Mouse (Mus musculus) hindbrain, embryonic 13.5 days (tissue): ENCODE data around the gene Ghitm. TPM values are rescaled to one million over a fixed set of nuclear protein-coding genes. Genes with fewer than 3 reads are reported as not detected.
A peak's percentile ranks its signal among the peaks of the same experiment; 100 is the strongest.
"Not testable (repeated sequence)": the region's sequence is repeated elsewhere in the genome, so short reads cannot be mapped to it uniquely, and the experiment has no call there.

ENCODE experiments used
- ATAC-seq: fragments of 200-750 bp; cut with Nextera tagmentation; 2 replicates; pipeline ENCODE4 v1.8.0; 2017; ENCODE audit warnings: moderate TSS enrichment; ENCODE audit not compliant: low FRiP score
- H3K27ac ChIP-seq: fragments of 300-500 bp; sonication (generic); 2 replicates; pipeline ENCODE4 v1.5.1; 2015; ENCODE audit warnings: inconsistent platforms, mild to moderate bottlenecking, moderate library complexity
- H3K27me3 ChIP-seq: fragments of 300-500 bp; sonication (generic); 2 replicates; pipeline ENCODE4 v1.6.1; 2015; ENCODE audit warnings: mild to moderate bottlenecking, inconsistent platforms
- H3K36me3 ChIP-seq: fragments of 300-500 bp; sonication (generic); 2 replicates; pipeline ENCODE4 v1.6.1; 2015; ENCODE audit warnings: mild to moderate bottlenecking, inconsistent platforms
- H3K4me1 ChIP-seq: fragments of 300-500 bp; sonication (generic); replicated peaks from 2 replicates; pipeline ENCODE4 v1.6.1; 2015; ENCODE audit warnings: inconsistent platforms
- H3K4me2 ChIP-seq: fragments of 300-500 bp; sonication (generic); 2 replicates; pipeline ENCODE4 v1.6.1; 2015; ENCODE audit warnings: inconsistent platforms, mild to moderate bottlenecking, moderate library complexity
- H3K4me3 ChIP-seq: fragments of 300-500 bp; sonication (generic); 2 replicates; pipeline ENCODE4 v1.5.1; 2015; ENCODE audit warnings: mild to moderate bottlenecking, inconsistent platforms
- H3K9ac ChIP-seq: fragments of 300-500 bp; sonication (generic); 2 replicates; pipeline ENCODE4 v1.6.1; 2015; ENCODE audit warnings: mild to moderate bottlenecking, inconsistent platforms
- H3K9me3 ChIP-seq: fragments of 300-500 bp; sonication (generic); 2 replicates; pipeline ENCODE4 v1.6.1; 2016; ENCODE audit warnings: inconsistent platforms
- WGBS: fragments of 180-500 bp; shearing (Covaris S2); methylation state at CpG from one replicate; pipeline ENCODE4 v1.1.7; 2015; 5-methylcytosine and 5-hydroxymethylcytosine counted together
- polyA plus RNA-seq: library from polyadenylated mRNA; unstranded; fragments of >200 nt; fragmentation: Nextera tagmentation; extraction: Ambion mirVana; gene quantifications from 2 replicates; pipeline ENCODE4 v1.2.1, GENCODE M21; 2015

Gene Ghitm
- polyA plus RNA-seq = 196 and 199 TPM in 2 replicates

DNA sequence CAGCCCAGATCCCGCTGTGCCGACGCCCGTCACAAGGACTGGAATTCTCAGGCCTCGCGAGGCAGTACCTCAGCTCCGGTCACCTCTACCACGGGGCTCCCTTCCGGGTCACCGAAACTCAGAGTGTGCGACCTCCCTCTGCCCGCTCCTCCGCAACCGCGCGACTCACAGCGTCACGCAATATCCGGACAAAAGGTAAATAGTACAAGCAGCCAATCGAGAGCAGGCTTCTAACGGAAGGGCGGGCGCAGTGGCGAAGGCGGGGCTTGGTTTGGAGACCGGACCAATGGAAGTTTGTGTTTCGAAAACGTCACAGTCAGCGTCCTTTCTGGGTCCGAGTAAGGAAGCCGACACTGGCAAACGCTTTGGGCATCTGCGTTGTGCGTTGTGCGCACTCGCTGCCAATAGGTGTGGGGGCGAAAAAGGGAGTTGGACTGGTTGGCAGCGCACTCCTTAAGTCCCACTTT, at the start of gene Ghitm:
Gene Ghitm, minus strand, starts transcription at position 146 of the 467 bp plus-strand sequence.
- H3K27me3 ChIP-seq = no peaks in the 10 kb centered on the region
- ATAC-seq = peak; percentile 100
- peak within 1 kb of the TSS; percentile 90 for H3K4me3 ChIP-seq
- peak within 1 kb of the TSS; percentile 89 for H3K27ac ChIP-seq
- no peaks in the 10 kb centered on the region for H3K9me3 ChIP-seq
- under 1% methylated on average over 38 of the region's 38 CpGs for WGBS
- H3K36me3 ChIP-seq = peaks cover 21% of the 10 kb centered on the region
- H3K9ac ChIP-seq = peak within 1 kb of the TSS; percentile 92
- H3K4me2 ChIP-seq = peak within 1 kb of the TSS; percentile 83
- peaks cover 11% of the 10 kb centered on the region for H3K4me1 ChIP-seq

DNA sequence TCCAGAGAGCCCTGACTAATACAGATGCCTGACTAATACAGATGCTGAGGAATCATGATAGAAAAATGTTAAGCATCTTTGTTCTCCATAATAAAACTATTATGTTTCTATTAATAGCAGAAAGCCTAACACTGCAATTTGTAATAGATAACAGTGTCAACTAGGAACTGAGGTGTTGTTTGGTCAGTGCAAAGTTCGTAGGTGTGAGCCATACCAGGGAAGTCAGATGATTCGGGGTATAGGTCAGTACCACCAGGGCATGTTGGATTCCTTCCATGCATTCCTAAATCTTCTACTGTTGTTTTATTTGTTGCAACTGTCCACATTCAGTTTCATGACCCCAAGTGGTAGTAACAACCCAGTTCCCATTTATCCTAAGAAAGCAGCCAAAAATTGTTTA, 49.8 kb upstream of the Ghitm start:
- 88% methylated on average over 2 of the region's 2 CpGs for WGBS

DNA sequence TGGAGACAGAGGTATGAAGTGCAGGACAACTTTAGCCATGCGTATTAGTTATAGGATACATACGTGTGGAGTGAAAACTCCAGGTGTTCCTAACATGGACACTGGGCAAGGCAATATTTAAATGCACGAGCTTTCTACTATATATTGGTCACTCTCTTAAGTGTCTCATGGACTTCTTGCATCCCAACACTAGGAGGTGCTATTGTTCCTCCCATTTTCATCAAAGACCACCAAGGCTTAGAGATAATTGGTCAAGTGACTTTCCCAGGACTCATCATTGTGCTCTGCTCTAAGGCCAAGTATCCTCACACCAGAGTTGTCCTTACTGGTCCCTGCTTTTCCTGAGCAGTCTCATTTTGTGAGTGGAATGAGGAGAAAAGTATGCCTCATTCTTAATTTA, 39.4 kb upstream of the Ghitm start:
- no peak overlapping the region for H3K9ac ChIP-seq
- no peaks in the 10 kb centered on the region for H3K4me1 ChIP-seq
- WGBS = 77% methylated on average over 3 of the region's 3 CpGs
- no peak overlapping the region for H3K4me3 ChIP-seq
- no peaks in the 10 kb centered on the region for H3K27me3 ChIP-seq
- no peaks in the 10 kb centered on the region for H3K36me3 ChIP-seq
- H3K27ac ChIP-seq = no peak overlapping the region
- no peak overlapping the region for H3K4me2 ChIP-seq
- ATAC-seq = no peak
- no peaks in the 10 kb centered on the region for H3K9me3 ChIP-seq

More for the DNA sequence above, 49.8 kb upstream of the Ghitm start:
- H3K36me3 ChIP-seq = no peaks in the 10 kb centered on the region
- H3K9ac ChIP-seq = no peak overlapping the region
- H3K4me1 ChIP-seq = no peaks in the 10 kb centered on the region
- H3K4me2 ChIP-seq = no peak overlapping the region
- ATAC-seq = no peak
- no peak overlapping the region for H3K4me3 ChIP-seq
- no peaks in the 10 kb centered on the region for H3K27me3 ChIP-seq
- no peaks in the 10 kb centered on the region for H3K9me3 ChIP-seq
- no peak overlapping the region for H3K27ac ChIP-seq

DNA sequence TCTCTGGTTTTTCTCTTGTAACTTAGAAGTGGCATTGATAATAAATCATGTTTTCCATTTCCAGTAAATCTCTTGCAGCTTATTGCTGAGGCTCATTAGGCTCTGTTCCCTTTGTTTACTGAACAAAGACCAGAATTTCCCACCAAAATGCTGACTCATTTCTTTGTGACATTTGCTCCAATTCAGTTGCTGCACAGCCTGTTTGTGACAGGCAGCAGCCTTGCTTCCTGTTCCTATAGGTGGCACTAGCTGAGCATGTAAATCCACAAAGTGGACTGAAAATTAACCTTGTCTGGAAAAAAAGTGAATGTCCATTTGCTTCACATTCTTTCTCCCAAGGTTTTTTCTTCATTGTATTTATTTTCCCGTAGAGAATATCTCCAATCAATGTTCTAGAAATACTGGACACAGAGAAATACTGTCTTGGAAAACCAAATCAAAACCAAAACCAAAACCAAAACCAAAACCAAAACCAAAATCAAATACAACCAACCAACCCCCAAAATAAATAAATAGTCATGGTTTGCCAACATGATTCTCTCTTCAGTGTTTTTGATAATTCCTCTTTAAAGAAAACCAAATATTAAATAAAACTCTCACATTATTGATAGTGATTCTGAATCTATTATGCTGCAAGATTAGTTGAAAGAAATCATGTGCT, 30.3 kb upstream of the Ghitm start:
- no peaks in the 10 kb centered on the region for H3K9me3 ChIP-seq
- no peaks in the 10 kb centered on the region for H3K36me3 ChIP-seq
- H3K4me3 ChIP-seq = no peak overlapping the region
- no peaks in the 10 kb centered on the region for H3K4me1 ChIP-seq
- WGBS = 63% methylated on average over 1 of the region's 1 CpGs
- no peak overlapping the region for H3K27ac ChIP-seq
- H3K9ac ChIP-seq = no peak overlapping the region
- peak; percentile 73; the same call in 1 of the 2 replicates for ATAC-seq
- H3K27me3 ChIP-seq = no peaks in the 10 kb centered on the region
- H3K4me2 ChIP-seq = no peak overlapping the region

DNA sequence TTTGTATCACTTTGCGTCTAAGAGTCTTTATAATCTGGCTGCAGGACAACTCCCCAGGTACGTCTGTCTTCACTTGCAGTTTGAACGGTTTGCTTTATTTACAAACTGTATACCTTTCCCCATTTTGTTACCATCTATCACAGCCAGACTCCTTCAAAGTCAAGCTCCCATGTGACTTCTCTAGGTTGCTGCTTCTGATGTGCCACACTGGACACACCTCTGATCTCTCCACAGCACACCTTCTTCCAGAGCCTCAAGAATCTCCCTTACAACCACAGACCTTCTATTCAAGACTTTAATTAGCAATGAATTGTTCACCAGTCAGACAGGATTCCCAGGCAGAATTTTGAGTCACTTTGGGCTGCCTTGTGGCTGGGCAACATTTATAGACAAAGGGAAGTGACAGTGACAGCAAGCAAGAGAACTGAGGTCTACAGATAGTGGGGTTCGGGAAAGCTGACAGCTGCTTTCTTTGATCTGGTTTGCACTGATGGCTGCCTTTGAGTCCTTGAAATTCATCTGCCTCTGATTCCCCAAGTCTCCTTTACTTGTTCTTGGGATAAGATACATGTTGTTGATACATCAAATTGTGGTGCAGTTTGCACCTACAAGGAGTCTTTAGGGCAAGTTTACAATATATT, 29.4 kb upstream of the Ghitm start:
- 85% methylated on average over 4 of the region's 4 CpGs for WGBS
- Histone ChIP-seq H3K27me3 (no peaks in the 10 kb centered on the region), H3K9me3 (no peaks in the 10 kb centered on the region), H3K36me3 (no peaks in the 10 kb centered on the region), H3K4me2 (no peak overlapping the region), H3K4me1 (no peaks in the 10 kb centered on the region), H3K9ac (no peak overlapping the region), H3K27ac (no peak overlapping the region), H3K4me3 (no peak overlapping the region)
- ATAC-seq = no peak

DNA sequence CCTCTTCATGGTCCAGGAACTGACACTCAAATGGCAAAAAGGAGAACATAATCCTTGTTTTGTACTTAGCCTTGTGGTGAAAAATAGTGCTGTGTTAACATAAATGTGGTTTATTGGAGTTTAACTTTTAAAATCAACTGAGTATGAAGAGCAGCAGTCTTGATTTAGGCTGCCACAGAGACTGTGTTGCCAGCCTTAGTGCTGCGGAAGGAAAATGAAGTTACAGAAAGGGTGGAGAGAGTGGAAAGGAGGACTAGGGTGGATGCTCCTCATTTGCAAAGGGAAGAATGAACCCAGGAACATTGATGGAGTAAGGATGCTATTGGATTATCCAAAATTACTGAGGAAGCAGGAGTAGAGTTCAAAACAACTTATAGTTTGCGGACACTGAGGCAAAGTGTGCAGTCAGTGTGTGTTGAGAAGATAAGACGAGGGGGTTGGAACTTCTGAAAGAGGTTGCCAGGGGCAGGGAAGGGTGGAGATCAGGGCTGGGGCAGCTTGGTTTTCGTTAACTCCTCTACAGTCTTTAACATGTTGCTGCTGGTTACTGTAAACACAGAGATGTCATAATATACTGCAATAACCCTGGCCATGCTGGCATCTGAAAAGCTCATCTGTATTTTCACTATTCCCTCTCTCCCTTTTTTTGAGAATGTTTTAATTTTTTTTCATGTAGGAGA, 28.3 kb upstream of the Ghitm start:
- WGBS = 86% methylated on average over 4 of the region's 4 CpGs
- ATAC-seq = no peak

DNA sequence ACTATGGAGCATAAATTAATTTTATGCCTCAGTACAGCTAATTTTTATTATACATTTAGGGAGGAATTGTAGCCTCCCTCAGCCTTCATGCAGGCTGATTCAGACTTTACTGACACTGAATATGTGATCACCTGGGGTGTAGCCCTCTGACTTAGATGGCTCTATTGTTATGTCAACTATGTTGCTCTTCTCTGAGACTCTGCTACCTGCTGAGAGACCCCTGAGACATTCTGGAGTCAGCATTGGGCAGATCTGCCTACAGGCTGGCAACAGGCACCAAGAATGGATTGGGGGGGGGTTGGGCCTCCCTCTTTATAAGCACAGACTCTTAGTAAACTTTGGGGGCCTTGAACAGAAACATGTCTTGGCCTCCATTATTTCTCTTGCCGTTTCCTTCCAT, 19.3 kb upstream of the Ghitm start:
- no peak for ATAC-seq
- no peaks in the 10 kb centered on the region for H3K4me1 ChIP-seq
- 96% methylated on average over 1 of the region's 1 CpGs for WGBS

More for the DNA sequence above, 28.3 kb upstream of the Ghitm start:
- H3K36me3 ChIP-seq = no peaks in the 10 kb centered on the region
- no peaks in the 10 kb centered on the region for H3K4me1 ChIP-seq
- no peak overlapping the region for H3K9ac ChIP-seq
- H3K4me3 ChIP-seq = no peak overlapping the region
- H3K27me3 ChIP-seq = no peaks in the 10 kb centered on the region
- no peak overlapping the region for H3K27ac ChIP-seq
- H3K9me3 ChIP-seq = no peaks in the 10 kb centered on the region
- no peak overlapping the region for H3K4me2 ChIP-seq

DNA sequence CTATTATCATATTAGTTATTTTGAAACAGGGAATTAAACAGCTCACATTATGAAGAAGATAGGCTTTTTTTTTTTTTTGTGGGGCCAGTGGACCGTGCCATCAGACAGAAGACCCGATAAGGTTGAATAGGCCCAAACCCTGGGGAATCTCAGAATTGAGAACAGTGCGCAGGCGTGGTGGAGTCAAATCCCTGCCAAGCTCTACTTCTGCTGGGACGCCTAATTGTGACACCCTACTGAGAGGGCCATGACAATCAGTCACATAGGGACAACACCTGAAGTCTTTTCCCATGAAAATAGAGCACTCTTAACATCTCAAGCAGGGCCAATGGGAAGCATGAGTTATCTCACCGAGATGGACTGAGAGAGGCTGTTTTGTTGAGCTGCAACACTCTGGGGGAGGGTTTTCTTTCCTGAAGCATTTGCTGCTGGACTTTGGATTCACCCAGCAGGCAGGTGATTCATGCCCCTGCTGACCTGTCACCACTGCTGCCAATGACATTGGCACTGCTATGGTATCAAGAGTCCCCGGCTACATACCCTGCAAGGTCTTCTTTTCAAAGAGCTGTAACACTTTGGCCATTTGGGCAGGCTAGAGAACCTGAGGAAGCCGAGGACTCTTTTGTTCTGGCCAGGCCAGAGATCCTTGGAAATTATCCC, 4.1 kb upstream of the Ghitm start:
- no peak for ATAC-seq
- 61% methylated on average over 8 of the region's 8 CpGs for WGBS

More for the DNA sequence above, 19.3 kb upstream of the Ghitm start:
- H3K36me3 ChIP-seq = no peaks in the 10 kb centered on the region
- no peaks in the 10 kb centered on the region for H3K27me3 ChIP-seq
- H3K9ac ChIP-seq = no peak overlapping the region
- H3K27ac ChIP-seq = no peak overlapping the region
- peaks cover 16% of the 10 kb centered on the region for H3K9me3 ChIP-seq
- no peak overlapping the region for H3K4me3 ChIP-seq
- no peak overlapping the region for H3K4me2 ChIP-seq

DNA sequence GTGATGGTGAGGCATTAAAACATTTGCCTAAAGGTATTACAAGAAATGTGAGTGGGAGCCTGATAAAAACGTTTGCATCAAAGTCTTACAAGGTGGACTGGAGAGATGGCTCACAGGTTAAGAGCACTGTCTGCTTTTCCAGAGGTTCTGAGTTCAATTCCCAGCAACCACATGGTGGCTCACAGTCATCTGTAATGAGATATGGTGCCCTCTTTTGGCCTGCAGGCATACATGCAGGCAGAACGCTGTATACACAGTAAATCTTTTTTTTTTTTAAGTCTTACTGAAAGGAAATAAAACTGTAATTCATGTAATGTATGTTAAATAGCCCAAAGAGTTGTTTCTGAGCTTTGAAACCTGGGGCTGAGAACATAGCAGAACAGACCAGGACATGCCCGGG, 2.5 kb upstream of the Ghitm start:
- not testable (repeated sequence) for H3K9me3 ChIP-seq, H3K4me2 ChIP-seq, H3K27me3 ChIP-seq, ATAC-seq, H3K27ac ChIP-seq, H3K4me3 ChIP-seq, H3K36me3 ChIP-seq, H3K9ac ChIP-seq
- WGBS = 91% methylated on average over 3 of the region's 3 CpGs
- peaks cover 11% of the 10 kb centered on the region for H3K4me1 ChIP-seq

More for the DNA sequence above, 4.1 kb upstream of the Ghitm start:
- no peak overlapping the region for H3K9ac ChIP-seq
- H3K27ac ChIP-seq = no peak overlapping the region
- no peaks in the 10 kb centered on the region for H3K9me3 ChIP-seq
- H3K36me3 ChIP-seq = no peaks in the 10 kb centered on the region
- H3K4me1 ChIP-seq = peaks cover 4% of the 10 kb centered on the region
- H3K27me3 ChIP-seq = no peaks in the 10 kb centered on the region
- no peak overlapping the region for H3K4me3 ChIP-seq
- no peak overlapping the region for H3K4me2 ChIP-seq

DNA sequence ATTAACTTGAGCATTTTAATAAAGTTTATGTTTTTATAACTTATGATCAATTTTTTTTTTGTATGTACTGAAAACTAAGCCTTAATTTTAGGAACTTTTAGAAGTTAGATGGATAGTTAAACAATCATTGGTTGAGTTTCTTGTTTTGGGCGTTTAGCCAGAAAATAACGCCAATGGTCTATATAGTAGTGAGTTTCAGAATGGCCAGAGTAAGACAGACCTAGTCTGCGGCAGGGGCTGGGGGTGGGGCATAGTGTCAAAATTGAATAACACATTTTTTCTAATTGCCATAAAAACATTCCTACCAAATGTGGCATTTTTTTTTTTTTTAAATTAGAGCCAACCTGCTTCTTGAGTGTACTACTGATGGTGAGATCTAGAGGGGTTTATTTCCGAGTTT, 1.0 kb upstream of the Ghitm start:
- Histone ChIP-seq H3K9ac (no peak overlapping the region), H3K4me1 (peaks cover 11% of the 10 kb centered on the region), H3K36me3 (peaks cover 12% of the 10 kb centered on the region), H3K9me3 (no peaks in the 10 kb centered on the region), H3K4me3 (no peak overlapping the region), H3K27me3 (no peaks in the 10 kb centered on the region), H3K4me2 (no peak overlapping the region), H3K27ac (no peak overlapping the region)
- 88% methylated on average over 4 of the region's 4 CpGs for WGBS
- no peak for ATAC-seq

DNA sequence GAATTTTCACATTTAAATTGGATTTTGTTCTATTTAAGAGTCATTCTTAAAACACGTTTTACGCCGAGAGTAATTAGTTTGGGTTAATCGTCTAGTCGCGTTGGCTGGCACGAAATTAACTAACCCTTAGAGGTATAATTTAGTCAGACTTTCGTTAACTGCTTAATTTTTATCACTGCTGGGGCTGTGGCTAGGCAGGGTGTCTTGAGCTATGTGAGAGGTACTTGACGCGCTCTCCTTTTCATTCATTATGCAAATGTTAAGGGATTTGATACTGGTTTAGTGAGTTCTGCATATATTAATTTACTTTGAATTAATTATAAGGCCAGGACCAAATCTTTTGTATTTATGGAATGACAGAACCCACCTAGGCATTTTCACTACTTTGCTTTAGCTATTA, 599 bp upstream of the Ghitm start:
- peak; percentile 68 for ATAC-seq
- H3K27me3 ChIP-seq = no peaks in the 10 kb centered on the region
- peak overlapping the region; percentile 55 for H3K4me2 ChIP-seq
- H3K9me3 ChIP-seq = no peaks in the 10 kb centered on the region
- H3K36me3 ChIP-seq = peaks cover 16% of the 10 kb centered on the region
- 2% methylated on average over 10 of the region's 10 CpGs for WGBS
- H3K27ac ChIP-seq = peak overlapping the region; percentile 69
- peaks cover 11% of the 10 kb centered on the region for H3K4me1 ChIP-seq
- H3K4me3 ChIP-seq = peak overlapping the region; percentile 90
- H3K9ac ChIP-seq = peak overlapping the region; percentile 58
